Mouse (Mus musculus) forebrain, postnatal 0 days (tissue): ENCODE results near the gene Sgms1. TPM values are rescaled to one million over a fixed set of nuclear protein-coding genes. Genes with fewer than 3 reads are reported as not detected.
A peak's percentile ranks its signal among the peaks of the same experiment; 100 is the strongest.

Source experiments
- ATAC-seq: fragments of 200-750 bp; cut with Nextera tagmentation; 2 replicates; pipeline ENCODE4 v1.8.0; 2017; ENCODE audit warnings: mild to moderate bottlenecking, moderate library complexity
- DNase-seq: peaks from one replicate; pipeline ENCODE4 v3.0.0-alpha.2; 2015
- H3K27ac ChIP-seq: fragments of 300-500 bp; sonication (generic); 2 replicates; pipeline ENCODE4 v1.5.1; 2014; ENCODE audit warnings: low read depth, mild to moderate bottlenecking, antibody characterized with exemption, low read length, moderate library complexity, mixed read lengths
- H3K27me3 ChIP-seq: fragments of 300-500 bp; sonication (generic); 2 replicates; pipeline ENCODE4 v1.6.1; 2014; ENCODE audit warnings: mild to moderate bottlenecking, low read length, mixed read lengths; ENCODE audit not compliant: insufficient read depth
- H3K36me3 ChIP-seq: fragments of 300-500 bp; sonication (generic); 2 replicates; pipeline ENCODE4 v1.6.1; 2014; ENCODE audit warnings: mild to moderate bottlenecking, moderate library complexity; ENCODE audit not compliant: insufficient read depth
- H3K4me1 ChIP-seq: fragments of 300-500 bp; sonication (generic); 2 replicates; pipeline ENCODE4 v1.6.1; 2014; ENCODE audit warnings: antibody characterized with exemption; ENCODE audit not compliant: insufficient read depth
- H3K4me2 ChIP-seq: fragments of 300-500 bp; sonication (generic); 2 replicates; pipeline ENCODE4 v1.6.1; 2014; ENCODE audit warnings: low read depth, mild to moderate bottlenecking, moderate library complexity
- H3K4me3 ChIP-seq: fragments of 300-500 bp; sonication (generic); 2 replicates; pipeline ENCODE4 v1.5.1; 2014; ENCODE audit warnings: low read depth, low read length, mixed read lengths
- H3K9ac ChIP-seq: fragments of 300-500 bp; sonication (generic); 2 replicates; pipeline ENCODE4 v1.6.1; 2014; ENCODE audit warnings: mild to moderate bottlenecking
- H3K9me3 ChIP-seq: fragments of 300-500 bp; sonication (generic); 2 replicates; pipeline ENCODE4 v1.6.1; 2016; ENCODE audit warnings: low read length
- CTCF ChIP-seq: sonication (generic); IDR thresholded peaks from 2 replicates; pipeline ENCODE4 v1.5.1; 2016; ENCODE audit warnings: antibody characterized with exemption, control low read depth, low read depth
- WGBS: fragments of 180-500 bp; shearing (Covaris S2); extraction: QIAGEN DNeasy Blood & Tissue Kit; methylation state at CpG from one replicate; pipeline ENCODE4 v1.1.7; 2014; 5-methylcytosine and 5-hydroxymethylcytosine counted together
- polyA plus RNA-seq: library from polyadenylated mRNA; unstranded; fragments of >200 nt; fragmentation: Nextera tagmentation; extraction: Ambion mirVana; gene quantifications from 2 replicates; pipeline ENCODE4 v1.2.1, GENCODE M21; 2015
- total RNA-seq: library from RNA; depleted of rRNA; stranded (reverse); fragments of >200 nt; gene quantifications from 2 replicates; pipeline ENCODE4 v1.2.3, GENCODE M21; 2014

The Sgms1 gene
- total and polyA plus RNA-seq, 2 experiments from 2014 or later = 17.0 to 27.2 TPM

DNA sequence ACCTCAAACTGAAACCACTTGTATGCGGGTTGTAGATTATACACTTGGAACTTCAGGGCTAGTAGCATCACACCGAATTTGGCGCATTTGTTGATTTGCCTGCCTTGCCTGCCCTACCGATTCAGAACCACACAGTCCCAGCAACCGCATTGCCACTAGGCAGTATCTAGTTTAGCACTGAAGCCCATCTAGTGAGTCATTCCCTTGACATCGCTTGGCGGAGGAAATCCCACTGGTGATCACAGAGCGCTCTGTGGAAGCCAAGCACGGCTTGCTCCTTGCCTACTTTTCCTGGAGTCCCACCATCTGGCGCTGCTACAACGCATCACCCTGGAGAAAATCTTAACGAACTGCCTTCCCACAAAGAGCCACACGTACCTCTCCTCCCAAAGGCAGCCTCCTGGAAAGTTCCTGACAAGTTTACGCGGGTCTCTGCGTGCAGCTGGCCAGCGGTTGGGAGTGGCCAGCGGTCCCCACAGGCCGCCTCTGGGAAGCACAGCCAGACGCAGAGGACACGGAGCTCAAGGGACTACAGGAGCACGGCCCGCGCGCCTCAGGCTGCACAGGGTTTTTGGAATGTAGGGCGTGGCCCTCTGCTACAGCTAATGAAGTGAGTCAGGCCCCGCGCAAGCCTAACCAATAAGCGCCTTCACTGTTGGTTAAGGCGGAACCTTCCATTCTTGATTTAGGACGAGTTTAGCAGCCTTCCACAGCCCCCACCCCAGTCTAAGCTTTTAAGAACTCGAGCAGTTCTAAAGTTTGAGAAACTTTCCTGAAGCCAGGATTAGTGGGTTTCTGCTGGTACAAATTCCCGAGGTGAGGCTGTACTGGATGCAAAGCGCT lies 178.8 kb downstream of the Sgms1 start:
- peak; percentile 84 for ATAC-seq

GRCm38 (mm10) chr19:32210099-32210449 lies 179.4 kb downstream of the Sgms1 start:
- Histone ChIP-seq H3K27ac (no peak overlapping the region), H3K4me3 (peak overlapping the region; percentile 28), H3K9me3 (no peaks in the 10 kb centered on the region), H3K27me3 (no peaks in the 10 kb centered on the region), H3K36me3 (no peaks in the 10 kb centered on the region), H3K9ac (peak overlapping the region; percentile 35; the same call in 1 of the 2 replicates), H3K4me1 (no peaks in the 10 kb centered on the region), H3K4me2 (peak overlapping the region; percentile 56)
- 27% methylated on average over 5 of the region's 5 CpGs for WGBS
- ATAC-seq (no peak; the same call in 1 of the 2 replicates), DNase-seq (no peak)
- no peak for TF ChIP-seq CTCF

More for the DNA sequence above, 178.8 kb downstream of the Sgms1 start:
- peak overlapping the region; percentile 35; the same call in 1 of the 2 replicates for H3K9ac ChIP-seq
- 6% methylated on average over 34 of the region's 34 CpGs for WGBS
- peak overlapping the region; percentile 28 for H3K4me3 ChIP-seq
- TF ChIP-seq CTCF = no peak; the same call in 1 of the 2 replicates
- H3K9me3 ChIP-seq = no peaks in the 10 kb centered on the region
- no peaks in the 10 kb centered on the region for H3K4me1 ChIP-seq
- peak; percentile 34 for DNase-seq
- no peaks in the 10 kb centered on the region for H3K27me3 ChIP-seq
- H3K36me3 ChIP-seq = no peaks in the 10 kb centered on the region
- no peak overlapping the region for H3K27ac ChIP-seq
- H3K4me2 ChIP-seq = peak overlapping the region; percentile 56

GRCm38 (mm10) chr19:32202131-32203114 lies 187.1 kb downstream of the Sgms1 start:
- no peaks in the 10 kb centered on the region for H3K27me3 ChIP-seq
- TF ChIP-seq CTCF = no peak
- DNase-seq = no peak
- H3K9me3 ChIP-seq = no peaks in the 10 kb centered on the region
- ATAC-seq = no peak
- WGBS = 87% methylated on average over 12 of the region's 12 CpGs
- H3K36me3 ChIP-seq = no peaks in the 10 kb centered on the region
- no peak overlapping the region for H3K9ac ChIP-seq
- H3K4me3 ChIP-seq = no peak overlapping the region
- no peak overlapping the region for H3K27ac ChIP-seq
- H3K4me1 ChIP-seq = no peaks in the 10 kb centered on the region
- no peak overlapping the region for H3K4me2 ChIP-seq

- H3K36me3 ChIP-seq = no peaks in the 10 kb centered on the region
- H3K27ac ChIP-seq = no peak overlapping the region
- H3K4me3 ChIP-seq = no peak overlapping the region
- no peaks in the 10 kb centered on the region for H3K9me3 ChIP-seq
- H3K4me2 ChIP-seq = no peak overlapping the region
- no peak for TF ChIP-seq CTCF
- H3K4me1 ChIP-seq = no peaks in the 10 kb centered on the region
- no peak for DNase-seq
- WGBS = 88% methylated on average over 4 of the region's 4 CpGs
- no peak overlapping the region for H3K9ac ChIP-seq
- no peak for ATAC-seq
- no peaks in the 10 kb centered on the region for H3K27me3 ChIP-seq
Observed at GRCm38 (mm10) chr19:32199861-32200574, 189.5 kb downstream of the Sgms1 start.

GRCm38 (mm10) chr19:32199133-32199532 lies 190.4 kb downstream of the Sgms1 start:
- ATAC-seq (no peak), DNase-seq (no peak)
- Histone ChIP-seq H3K4me1 (no peaks in the 10 kb centered on the region), H3K27ac (no peak overlapping the region), H3K9me3 (no peaks in the 10 kb centered on the region), H3K4me3 (no peak overlapping the region), H3K4me2 (no peak overlapping the region), H3K27me3 (no peaks in the 10 kb centered on the region), H3K9ac (no peak overlapping the region), H3K36me3 (no peaks in the 10 kb centered on the region)
- no peak for TF ChIP-seq CTCF
- 98% methylated on average over 5 of the region's 5 CpGs for WGBS

DNA sequence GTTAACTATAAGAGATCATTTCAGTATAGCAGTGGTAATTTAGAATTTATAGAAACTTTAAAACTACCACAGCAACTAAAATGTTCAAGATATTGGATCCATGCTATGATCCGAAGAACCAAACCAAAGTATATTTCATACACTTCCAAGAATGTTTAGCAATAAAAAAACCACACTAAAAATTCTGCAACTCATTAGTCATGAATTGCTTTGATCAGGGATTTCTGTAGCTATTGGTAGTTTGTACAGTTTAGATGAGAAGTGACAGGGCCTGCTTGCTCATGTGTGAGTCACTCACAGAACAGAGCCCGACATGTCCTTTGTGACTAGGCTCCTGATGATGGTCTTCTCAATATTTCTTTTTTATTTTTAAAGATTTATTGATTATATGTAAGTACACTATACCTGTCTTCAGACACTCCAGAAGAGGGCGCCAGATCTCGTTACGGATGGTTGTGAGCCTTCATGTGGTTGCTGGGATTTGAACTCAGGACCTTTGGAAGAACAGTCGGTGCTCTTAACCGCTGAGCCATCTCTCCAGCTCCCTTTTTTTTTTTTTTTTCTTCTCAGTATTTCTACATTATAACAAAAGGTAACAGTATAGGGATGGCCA lies 190.9 kb downstream of the Sgms1 start:
- Histone ChIP-seq H3K9me3 (no peaks in the 10 kb centered on the region), H3K9ac (no peak overlapping the region), H3K4me2 (no peak overlapping the region), H3K4me1 (no peaks in the 10 kb centered on the region), H3K36me3 (no peaks in the 10 kb centered on the region), H3K4me3 (no peak overlapping the region), H3K27me3 (no peaks in the 10 kb centered on the region), H3K27ac (no peak overlapping the region)
- ATAC-seq (no peak), DNase-seq (no peak)
- WGBS = 96% methylated on average over 7 of the region's 7 CpGs
- TF ChIP-seq CTCF = no peak
